Mouse (Mus musculus) urinary bladder, adult 18-20 months (tissue): ENCODE measurements around the gene Snap25.

Source experiments
- DNase-seq, 2 experiments: peaks; one replicate each; pipeline ENCODE4 v3.0.0; 2022; ENCODE audit warnings: low spot score in 2 of 2, mixed read lengths in 2 of 2

The Snap25 gene

DNA sequence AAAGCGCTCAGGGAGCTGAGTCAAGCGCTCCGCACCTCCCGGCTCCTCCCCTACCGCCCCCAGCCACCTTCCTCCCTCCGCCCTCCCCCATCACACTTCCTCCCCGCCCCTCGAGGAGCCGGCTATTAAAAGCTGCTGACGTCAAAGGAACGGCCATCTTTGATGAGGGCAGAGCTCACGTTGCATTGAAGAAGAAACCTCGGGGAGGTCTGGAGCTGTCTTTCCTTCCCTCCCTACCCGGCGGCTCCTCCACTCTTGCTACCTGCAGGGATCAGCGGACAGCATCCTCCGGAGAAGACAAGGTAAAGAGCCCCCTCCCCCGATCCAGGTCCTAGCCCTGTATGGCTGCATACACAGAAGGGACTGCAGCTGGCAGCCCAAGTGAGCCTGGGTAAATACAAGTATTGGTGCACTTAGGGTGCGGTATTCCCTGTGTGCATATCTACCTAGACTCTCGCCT, at the start of gene Snap25:
Snap25 (plus strand) TSS at position 155 of the 460 bp plus-strand sequence.
- DNase-seq = no peak

DNA sequence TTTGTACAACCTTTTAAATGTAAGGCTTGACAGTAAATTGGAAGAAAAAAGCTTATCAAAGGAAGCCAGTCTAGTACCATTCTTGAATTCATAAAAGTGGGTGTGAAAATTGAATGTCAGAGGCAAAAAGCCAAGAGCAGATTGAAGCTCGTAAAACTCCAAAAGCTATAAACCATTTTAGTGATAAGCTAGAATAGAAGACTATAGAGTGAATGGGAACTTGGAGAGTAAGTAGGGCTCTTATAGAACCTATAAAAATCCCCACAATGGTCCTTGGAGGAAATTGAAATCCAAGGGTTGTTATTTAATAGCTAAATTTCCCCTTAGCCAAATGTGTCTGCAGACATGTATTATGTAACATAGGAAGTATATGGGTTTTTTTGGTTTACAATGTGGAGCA, 46.3 kb upstream of the Snap25 start:
- DNase-seq = no peak

DNA sequence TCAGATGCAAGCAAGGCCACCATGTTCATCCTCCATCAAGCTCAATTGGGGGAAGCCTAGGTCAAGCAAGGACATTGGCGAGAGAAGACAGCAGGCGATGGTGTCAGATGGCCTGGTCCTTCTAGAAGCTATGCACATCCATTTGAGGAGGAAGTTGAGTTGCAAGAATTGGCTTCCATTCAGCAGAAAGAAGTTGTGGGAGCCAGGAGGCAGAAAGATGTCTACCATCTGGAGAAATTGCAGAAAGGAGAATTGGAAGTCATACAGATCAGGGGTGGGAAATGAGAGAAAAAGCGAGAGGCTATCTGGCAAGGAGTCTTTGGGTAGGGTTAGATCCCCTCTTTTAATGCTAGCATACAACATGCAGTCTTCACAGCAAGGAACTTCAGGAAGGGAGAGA, 44.1 kb upstream of the Snap25 start:
- no peak for DNase-seq

DNA sequence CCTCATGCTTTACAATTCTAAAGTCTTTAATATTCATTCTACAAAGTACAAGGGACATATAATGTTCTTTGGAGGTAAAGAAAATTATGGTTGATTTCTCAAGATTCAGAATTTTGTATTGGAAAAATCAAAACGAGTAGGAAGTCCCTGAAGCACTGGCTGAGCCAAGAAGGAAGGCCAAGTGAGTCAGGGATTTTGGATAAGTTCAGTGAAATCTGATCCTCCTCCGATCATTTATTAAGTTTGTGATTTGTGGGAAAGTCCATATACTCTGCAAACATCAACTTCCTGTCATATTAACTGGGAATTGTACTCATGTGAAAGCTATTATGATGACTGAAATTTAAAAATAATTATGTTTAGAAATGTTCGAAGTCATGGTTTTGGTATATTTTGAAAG, 43.6 kb upstream of the Snap25 start:
- no peak for DNase-seq

DNA sequence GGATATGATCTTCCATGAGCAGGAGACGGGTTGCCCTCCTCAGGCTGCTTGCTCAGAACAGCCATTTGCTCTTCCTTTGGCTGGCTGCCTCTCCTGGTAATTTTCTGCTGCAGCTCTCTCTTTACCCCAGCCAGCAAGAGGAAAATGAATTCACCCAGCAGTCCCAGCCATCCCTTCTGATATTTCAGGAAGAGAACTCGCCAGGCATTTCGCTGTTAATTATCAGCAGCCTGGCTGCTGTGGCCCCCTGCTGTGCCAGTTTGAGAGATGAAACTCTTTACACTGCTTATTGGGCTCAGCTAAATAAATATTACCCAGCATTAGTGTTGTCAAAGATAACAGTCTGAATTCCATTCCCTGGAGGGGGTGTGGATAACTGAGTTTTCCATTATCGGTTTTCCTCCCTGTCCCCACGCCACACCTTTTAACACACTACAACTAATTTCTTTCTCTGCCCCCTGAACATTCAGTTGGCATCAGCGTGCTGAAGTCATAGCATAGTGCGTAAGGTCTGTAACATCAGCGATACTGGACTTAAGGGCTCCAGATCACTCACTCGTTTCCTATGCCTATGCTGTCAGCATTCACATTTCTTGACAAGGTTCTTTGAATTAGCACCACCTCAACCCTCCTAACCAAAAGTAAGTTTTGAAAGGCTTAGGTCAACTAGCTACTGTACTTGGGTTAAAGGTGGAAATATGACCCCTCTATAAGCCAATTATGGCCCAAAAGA, 42.5 kb upstream of the Snap25 start:
- DNase-seq = no peak

DNA sequence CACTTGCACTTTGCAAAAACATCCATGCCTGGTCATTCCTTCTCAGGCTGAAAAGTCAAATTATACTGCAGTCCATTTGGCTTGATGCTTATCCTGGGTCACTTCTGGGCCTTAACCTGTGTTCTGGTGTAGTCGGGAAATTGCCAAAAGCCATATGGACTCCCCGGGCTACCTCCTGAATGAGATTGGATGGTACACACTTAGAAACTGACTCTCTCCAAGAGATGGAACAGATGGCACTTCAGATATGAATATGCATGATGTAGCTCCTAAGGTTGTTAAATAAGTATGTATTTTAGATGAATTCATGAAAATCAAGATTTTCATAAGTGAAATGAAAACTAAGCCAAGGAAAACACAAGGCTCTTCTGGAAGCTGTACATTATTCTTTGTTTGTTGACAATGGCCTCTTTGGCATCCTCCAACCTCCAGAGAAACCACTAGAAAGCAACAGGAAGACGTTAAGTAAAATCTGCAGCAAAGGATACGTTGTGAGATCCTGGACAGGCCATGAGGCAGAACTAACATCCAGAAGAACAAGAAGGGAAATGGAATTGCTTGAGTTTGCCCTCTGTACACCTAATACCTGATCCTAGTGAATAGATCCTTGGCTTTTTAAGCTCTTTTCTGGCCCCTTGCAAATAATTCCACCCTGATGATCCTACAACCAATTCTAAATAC, 39.0 kb upstream of the Snap25 start:
- no peak for DNase-seq

DNA sequence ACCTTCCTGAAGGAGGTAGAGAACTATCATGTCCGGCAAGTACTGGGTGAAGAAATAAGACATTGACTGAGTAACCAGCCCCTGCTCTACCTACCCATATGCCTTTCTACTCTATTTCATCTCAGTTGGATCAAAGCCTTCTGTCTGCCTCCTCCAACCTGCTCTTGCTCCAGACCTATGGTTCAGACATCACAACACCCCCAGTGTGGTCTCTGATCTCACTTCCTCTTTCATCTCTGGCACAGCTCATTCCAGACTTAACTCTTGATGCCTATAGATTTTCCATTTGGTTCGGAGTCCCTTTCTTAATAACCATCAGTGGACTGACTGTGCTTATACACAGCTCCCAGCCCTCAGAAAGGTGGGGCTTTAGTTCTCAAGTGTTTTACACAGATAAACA, 37.1 kb upstream of the Snap25 start:
- DNase-seq = no peak

DNA sequence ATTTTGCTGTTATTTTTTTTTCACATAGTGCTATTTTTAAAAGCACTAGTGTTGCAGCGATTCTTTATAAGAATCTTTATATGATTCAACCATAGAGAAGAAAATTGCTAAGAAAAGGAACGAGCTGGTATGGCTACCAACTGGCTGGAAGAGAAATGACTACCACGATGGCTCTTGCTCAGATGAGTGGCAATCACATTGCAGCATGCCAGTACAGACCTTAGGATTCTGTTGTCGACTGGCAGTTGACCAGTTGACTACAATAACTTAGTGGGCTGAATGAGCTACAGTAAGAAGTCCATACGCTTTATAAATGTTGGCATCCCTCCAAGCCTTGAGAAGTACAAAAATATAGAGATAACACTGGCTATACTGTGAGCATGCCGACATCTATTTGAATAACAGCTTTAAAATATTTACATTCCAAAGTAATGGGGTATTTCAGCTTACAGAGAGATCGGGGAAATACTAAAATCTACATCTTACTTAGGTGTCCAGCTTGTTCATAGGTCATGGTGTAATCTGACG, 36.3 kb upstream of the Snap25 start:
- DNase-seq = no peak

DNA sequence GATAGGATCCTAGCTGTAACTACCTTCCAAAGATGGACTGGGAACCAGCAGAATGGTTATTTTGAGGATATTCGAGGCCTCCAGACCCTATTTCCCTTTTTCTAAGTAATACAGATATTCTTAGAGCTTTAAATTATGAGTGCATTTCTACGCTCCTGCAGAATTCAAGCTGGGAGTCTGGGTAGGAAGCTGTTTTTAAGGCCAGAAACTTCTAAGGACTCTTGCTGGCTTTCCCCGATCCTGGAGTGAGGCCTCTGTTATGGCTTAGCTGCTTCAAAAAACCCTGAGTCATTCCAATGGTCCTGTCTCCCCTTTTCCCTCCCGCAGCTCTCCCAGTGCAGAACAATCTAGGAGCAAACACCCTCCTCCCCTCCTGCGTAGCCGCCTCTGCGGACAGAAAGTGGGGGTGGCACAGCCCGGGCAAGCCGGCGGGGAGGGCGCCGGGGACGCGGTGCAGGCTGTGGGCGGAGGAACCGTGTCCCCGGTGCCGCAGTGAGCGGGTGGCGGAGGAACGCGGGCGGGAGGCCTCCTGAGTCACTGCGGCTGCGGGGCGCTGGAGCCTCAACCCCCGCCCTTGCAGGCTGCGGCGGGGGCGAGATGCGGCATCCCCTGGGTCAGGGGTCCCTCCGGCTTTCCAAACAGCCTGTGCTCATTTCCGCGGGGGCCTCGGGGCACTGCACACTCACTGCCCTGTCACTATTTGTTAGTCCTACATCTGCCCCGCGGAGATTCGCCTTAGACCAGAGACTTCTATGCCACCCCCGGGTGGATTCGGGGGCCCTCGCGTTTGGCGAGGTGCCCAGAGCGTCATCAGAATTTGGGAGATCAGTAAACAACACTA, 34.7 kb upstream of the Snap25 start:
- DNase-seq = peak; percentile 80 to 85

DNA sequence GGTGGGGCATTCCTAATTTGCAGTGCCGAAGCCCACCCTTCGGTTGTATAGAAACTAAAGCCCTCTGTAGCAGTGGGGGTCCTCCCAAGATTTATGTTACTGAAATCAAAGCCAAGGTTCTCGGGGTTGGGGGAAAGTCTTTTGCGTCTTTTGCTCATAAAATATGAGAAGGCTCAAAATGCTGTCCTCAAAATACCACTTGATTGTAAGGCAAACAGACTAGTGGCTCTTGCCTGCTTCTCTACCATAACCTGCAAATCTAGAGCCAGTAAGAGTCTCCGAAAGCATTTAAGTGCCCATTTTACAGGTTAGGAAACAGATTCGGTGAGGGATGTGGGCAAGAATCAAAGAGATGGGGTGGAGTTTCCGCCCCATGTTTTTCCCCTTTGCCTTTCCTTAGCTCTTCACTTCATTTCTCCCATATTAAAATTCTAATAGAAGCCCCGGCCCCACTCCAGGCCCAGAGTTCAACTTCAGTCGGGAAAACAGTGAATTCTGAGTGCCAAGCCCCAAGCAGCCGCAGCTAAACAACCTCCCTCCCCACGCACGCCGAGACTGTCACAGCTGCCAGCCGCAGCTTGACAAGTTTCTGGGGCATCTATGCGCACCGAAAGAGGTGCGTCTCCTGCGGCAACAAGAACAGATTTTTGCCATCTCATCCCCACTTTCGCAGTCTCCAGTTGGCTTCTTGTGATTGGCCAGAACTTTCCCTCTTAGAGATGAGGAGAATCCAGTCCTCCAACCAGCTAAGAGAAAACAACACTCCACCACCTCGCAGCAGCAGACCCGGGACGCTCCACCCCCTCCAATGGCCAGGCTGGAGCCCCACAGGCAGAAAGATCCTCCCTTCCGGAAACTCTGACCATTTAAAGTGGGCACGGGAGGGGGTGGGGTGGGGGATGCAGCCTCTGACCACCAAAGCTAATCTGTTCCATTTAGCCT, 33.7 kb upstream of the Snap25 start:
- peak; percentile 55 to 77 for DNase-seq

DNA sequence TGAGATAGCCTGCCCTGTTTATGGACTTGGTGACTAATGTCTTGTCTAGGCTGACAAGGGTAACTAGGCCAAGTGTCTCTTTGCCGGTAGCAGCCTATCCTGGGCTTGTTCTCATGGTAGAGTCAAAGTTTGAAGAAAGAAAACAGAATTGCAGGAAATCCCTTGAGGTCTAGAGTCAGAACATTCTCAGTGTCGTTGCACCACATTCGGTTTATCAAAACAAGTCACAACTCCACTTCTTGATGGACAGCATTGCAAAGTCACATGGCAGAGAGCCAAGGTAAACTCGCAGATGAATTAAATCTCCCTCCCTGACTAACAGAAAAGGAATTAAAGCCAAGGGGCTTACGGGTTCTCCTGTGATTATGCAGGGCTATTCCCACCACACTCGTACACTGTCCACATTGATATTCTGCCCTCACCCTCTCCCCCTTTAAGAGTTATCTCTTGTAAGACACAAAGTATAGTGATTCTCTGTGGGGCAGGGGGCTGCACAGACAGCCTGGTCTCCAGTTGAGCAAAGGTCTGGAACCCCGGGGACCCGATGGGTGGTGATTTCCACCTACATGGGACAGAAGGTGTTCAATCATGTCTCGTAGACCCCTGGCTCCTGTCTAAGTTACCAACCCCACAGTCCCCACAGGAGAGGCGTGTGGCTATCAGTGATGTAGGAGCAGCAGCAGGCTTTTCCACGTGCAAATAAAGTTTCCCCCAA, 30.9 kb upstream of the Snap25 start:
- DNase-seq = peak; percentile 28 to 71

DNA sequence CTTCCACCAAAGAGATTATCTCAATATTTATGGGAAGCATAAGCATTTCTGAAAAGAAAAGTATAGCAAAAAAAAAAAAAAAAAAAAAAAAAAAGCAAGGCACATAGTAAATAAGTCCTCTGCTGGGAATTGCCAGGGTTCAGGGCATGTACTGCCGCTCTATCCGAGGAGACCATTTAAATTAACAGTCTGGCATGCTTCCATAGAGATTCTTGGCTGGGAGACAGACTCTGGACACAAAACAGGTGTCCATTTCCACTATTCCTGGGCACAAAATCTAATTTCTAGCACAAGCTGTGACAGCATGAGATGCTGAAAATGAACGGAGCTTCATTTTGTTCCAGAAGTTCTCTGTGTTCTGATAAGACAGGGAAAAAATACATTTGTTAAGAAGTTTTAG, 27.1 kb upstream of the Snap25 start:
- DNase-seq = no peak

DNA sequence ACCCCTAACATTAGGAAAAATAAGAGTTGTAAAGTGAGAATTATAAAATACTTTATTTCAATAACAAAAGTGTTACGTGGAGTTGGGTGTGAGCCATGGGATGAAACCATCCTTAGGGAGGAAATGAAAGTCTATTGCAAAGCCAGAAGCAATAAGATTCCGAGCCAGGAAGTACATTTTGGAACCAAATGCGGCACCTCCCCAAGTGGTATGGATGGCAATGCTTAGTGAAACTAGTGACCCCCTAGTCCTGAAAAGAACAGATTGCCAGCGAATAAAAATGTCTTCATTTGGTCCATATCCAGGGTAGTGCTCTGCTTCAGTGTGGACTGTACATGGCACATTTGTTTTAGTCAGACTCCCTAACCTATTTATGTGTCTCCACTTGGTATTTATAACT, 25.9 kb upstream of the Snap25 start:
- DNase-seq = no peak

DNA sequence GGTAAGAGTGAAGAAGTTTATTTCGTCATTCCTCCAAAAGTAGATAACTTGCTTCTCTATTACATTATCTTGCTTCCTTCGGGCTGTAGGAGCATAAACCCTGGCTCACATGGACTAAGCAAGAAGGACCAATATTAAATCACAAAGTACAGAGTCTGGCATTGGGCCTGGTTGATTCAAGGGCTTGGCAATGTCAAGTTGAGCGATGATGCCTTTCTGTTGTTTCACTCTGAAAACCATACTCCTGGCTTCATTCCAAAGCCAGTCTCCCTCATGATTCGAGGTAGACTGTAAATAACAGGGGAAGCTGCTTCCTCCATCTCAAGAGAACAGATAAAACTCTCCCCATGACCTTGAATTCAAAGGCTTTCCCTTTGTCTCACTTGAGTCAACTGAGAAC, 23.8 kb upstream of the Snap25 start:
- no peak for DNase-seq

DNA sequence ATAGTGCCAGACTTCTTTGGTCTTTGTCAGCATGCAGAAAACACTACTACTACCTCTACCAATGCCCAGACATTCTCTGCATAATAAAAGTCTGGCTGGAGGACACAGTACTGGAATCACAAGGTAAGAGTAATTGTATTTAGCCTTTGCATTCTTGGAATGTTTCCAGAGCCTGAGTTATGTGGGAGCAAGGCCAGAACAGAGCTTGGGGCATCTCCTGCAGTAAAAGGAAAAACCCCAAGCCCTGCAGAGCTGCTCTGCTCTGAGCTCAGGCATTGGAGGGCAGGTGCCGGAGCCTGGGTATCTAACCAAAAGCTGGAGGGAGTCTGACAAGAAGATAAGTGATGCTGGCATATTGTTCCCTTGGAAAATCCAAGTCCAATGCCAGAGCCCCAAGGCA, 21.6 kb upstream of the Snap25 start:
- DNase-seq = no peak

DNA sequence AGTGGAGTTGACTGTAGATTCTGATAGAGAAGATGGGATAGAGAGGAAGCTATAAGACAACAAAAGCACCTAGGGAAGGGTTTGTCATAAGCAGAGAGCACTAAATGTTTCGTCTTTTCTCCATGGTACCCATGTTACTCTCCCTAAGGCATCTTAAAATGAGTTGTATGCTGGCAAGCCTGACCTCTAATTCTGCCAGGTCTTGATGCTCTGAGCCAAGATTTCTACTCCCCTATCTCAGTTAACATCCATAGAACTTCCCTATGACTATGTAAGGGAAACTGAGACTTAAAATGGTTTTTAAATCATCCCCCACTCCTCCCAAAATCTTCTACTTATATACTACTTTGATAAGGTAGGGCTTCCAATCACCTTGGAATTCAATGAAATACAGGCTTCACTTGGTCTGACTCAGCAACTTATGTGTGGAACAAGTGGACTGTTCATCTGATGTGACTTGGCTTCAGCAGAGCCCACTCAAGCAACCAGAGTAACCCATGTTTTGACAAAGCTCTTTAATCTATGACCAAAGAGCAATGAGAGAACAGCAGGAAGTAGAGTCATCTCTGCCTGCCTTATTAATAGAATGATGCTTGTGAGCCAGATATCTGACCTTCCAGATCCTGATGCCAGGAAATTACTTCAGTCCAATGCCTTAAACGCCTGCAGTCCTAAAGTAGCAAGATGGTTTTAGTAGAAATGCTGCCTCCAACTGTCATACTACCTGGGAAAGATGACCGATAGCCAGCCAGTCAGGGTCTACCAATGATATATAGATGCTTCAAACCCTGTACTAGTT, 13.6 kb upstream of the Snap25 start:
- no peak for DNase-seq

DNA sequence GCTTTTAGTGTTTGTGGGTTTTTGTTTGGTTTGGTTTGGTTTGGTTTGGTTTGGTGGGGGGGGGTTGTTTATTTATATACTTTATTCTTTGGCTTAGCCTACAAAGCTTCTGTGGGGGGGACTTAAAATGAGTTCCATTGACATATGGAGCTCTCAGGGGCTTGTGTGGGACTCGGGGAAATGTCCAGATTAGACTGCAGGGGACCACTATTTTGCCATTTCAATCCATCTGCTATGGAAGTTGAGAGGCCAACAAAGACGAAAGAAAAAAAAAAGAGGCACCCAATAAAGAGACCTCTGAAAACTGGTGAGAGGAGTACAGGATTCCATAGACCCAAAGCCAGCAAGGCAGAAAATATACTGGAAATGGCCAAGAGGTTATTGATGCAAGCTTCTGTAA, 9.9 kb upstream of the Snap25 start:
- no peak for DNase-seq

DNA sequence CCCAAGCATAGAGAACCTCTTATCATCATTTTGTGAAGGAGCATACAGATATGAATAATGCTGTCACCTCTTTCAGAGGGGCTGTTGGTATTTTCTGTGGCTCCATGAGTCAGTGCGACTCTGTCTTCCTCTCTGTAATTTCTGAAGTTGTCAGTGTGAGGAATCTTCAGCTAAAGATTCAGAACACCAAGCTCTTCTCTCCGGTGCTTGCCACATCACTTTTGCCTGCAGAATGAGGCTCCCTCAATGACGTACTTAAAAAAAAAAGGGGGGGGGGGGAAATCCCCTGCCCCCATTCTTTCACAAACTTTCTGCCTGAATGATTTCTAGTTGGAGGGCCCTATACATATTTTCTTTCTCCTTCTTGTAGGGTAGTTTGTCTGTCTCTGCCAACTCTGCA, 2.1 kb upstream of the Snap25 start:
- DNase-seq = no peak

DNA sequence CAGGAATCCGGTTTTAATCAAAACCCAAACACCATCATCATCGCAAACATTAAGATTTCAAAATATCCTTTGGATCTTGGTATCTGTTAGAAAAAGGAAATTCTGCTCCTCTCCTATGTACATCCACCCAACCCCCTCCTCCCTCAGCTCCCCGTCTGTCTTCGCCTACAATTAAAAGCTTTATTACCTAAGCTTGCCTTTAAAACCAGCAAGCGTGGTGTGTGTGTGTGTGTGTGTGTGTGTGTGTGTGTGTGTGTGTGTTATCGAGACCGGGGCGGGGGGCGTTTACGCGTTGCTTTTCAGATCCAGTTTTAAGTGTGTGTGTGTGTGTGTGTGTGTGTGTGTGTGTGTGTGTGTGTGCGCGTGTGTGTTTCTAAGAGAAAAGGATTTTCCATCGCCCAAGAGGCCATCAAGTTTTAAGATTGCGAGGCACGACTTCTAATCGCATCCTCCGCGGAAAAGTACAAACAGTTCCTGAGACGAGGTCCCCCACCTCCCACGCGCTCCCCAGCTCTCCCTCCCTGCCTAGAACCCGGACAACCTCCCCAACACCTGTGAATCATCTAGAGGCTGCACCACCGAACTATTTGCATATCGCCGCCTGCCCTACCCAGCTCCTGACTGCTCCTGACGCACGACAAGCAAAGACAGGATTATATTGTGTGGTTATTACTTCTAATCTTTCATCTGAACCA, 1.4 kb upstream of the Snap25 start:
- DNase-seq = peak in 1 of 2 experiments; percentile 68
